Mouse (Mus musculus) erythroblast, embryonic 14.5 days (primary cell): ENCODE results near the gene Ccdc142. TPM values are rescaled to one million over a fixed set of nuclear protein-coding genes. Genes with fewer than 3 reads are reported as not detected.

Experiments
- H3K27me3 ChIP-seq: 2 replicates; pipeline ENCODE4 v1.6.1; 2012; ENCODE audit warnings: inconsistent platforms; ENCODE audit not compliant: control insufficient read depth
- H3K36me3 ChIP-seq: 2 replicates; pipeline ENCODE4 v1.6.1; 2012; ENCODE audit warnings: mild to moderate bottlenecking, inconsistent platforms; ENCODE audit not compliant: control insufficient read depth
- H3K4me1 ChIP-seq: 2 replicates; pipeline ENCODE4 v1.6.1; 2012; ENCODE audit warnings: inconsistent platforms; ENCODE audit not compliant: control insufficient read depth
- H3K4me3 ChIP-seq: replicated peaks from 2 replicates; pipeline ENCODE3; 2012; ENCODE audit warnings: moderate library complexity, mild to moderate bottlenecking, inconsistent platforms
- H3K9me3 ChIP-seq: 2 replicates; pipeline ENCODE4 v1.6.1; 2012; ENCODE audit warnings: low read length, inconsistent platforms, mixed read lengths; ENCODE audit not compliant: control insufficient read depth
- GATA1 ChIP-seq: IDR thresholded peaks from 2 replicates; pipeline ENCODE4 v1.6.1; 2012; ENCODE audit warnings: low read length, inconsistent platforms, mixed read lengths
- TAL1 ChIP-seq: IDR thresholded peaks from 3 replicates; pipeline ENCODE4 v1.6.1; 2012; ENCODE audit warnings: low read length, inconsistent platforms, mixed read lengths
- polyA plus RNA-seq: library from polyadenylated mRNA; stranded (reverse); fragments of >175 nt; gene quantifications from 2 replicates; pipeline ENCODE4 v1.2.3, GENCODE M21; 2012

Ccdc142 gene
- polyA plus RNA-seq, 1 experiment, result 0.18 TPM

- TF ChIP-seq TAL1 (no peak), GATA1 (no peak)
- Histone ChIP-seq H3K9me3 (no peaks in the 10 kb centered on the region), H3K36me3 (no peaks in the 10 kb centered on the region; the same call in 1 of the 2 replicates), H3K4me3 (peak overlapping the region; percentile 56), H3K27me3 (peaks cover 70% of the 10 kb centered on the region), H3K4me1 (peaks cover 26% of the 10 kb centered on the region)
These were observed 34.3 kb downstream of the Ccdc142 start for GRCm38 (mm10) chr6:83135571-83136161.

- Histone ChIP-seq H3K36me3 (no peaks in the 10 kb centered on the region; the same call in 1 of the 2 replicates), H3K9me3 (no peaks in the 10 kb centered on the region), H3K4me1 (peaks cover 26% of the 10 kb centered on the region), H3K4me3 (peak overlapping the region; percentile 56), H3K27me3 (peaks cover 75% of the 10 kb centered on the region)
- no peak for TF ChIP-seq GATA1
- TF ChIP-seq TAL1, result no peak
These were observed 35.0 kb downstream of the Ccdc142 start for GRCm38 (mm10) chr6:83136291-83136880.

GRCm38 (mm10) chr6:83136881-83137575 lies 35.6 kb downstream of the Ccdc142 start:
- Histone ChIP-seq H3K36me3 (no peaks in the 10 kb centered on the region; the same call in 1 of the 2 replicates), H3K27me3 (peaks cover 78% of the 10 kb centered on the region), H3K4me1 (peaks cover 26% of the 10 kb centered on the region), H3K9me3 (no peaks in the 10 kb centered on the region), H3K4me3 (peak overlapping the region; percentile 56)
- TF ChIP-seq GATA1, result no peak
- TF ChIP-seq TAL1, result no peak

- Histone ChIP-seq H3K4me1 (peaks cover 26% of the 10 kb centered on the region), H3K9me3 (no peaks in the 10 kb centered on the region), H3K4me3 (peak overlapping the region; percentile 56), H3K27me3 (peaks cover 81% of the 10 kb centered on the region), H3K36me3 (no peaks in the 10 kb centered on the region; the same call in 1 of the 2 replicates)
- no peak for TF ChIP-seq GATA1
- no peak for TF ChIP-seq TAL1
These were observed 36.2 kb downstream of the Ccdc142 start for GRCm38 (mm10) chr6:83137576-83137950.

- H3K36me3 ChIP-seq, result no peaks in the 10 kb centered on the region; the same call in 1 of the 2 replicates
- H3K4me1 ChIP-seq, result peaks cover 26% of the 10 kb centered on the region
- no peaks in the 10 kb centered on the region for H3K9me3 ChIP-seq
- TF ChIP-seq GATA1, result no peak
- TF ChIP-seq TAL1, result no peak
- peaks cover 86% of the 10 kb centered on the region for H3K27me3 ChIP-seq
- peak overlapping the region; percentile 56 for H3K4me3 ChIP-seq
These were observed 36.7 kb downstream of the Ccdc142 start for GRCm38 (mm10) chr6:83138056-83138455.

GRCm38 (mm10) chr6:83140044-83140443 lies 38.6 kb downstream of the Ccdc142 start:
- H3K36me3 ChIP-seq, result no peaks in the 10 kb centered on the region; the same call in 1 of the 2 replicates
- no peaks in the 10 kb centered on the region for H3K9me3 ChIP-seq
- H3K4me3 ChIP-seq, result no peak overlapping the region
- peaks cover 23% of the 10 kb centered on the region for H3K4me1 ChIP-seq
- TF ChIP-seq TAL1 (no peak), GATA1 (no peak)
- peaks cover 84% of the 10 kb centered on the region for H3K27me3 ChIP-seq

GRCm38 (mm10) chr6:83141636-83142035 lies 40.2 kb downstream of the Ccdc142 start:
- peaks cover 68% of the 10 kb centered on the region for H3K27me3 ChIP-seq
- H3K9me3 ChIP-seq, result no peaks in the 10 kb centered on the region
- peaks cover 18% of the 10 kb centered on the region for H3K4me1 ChIP-seq
- no peaks in the 10 kb centered on the region; the same call in 1 of the 2 replicates for H3K36me3 ChIP-seq
- H3K4me3 ChIP-seq, result no peak overlapping the region
- TF ChIP-seq GATA1 (no peak), TAL1 (no peak)

- Histone ChIP-seq H3K9me3 (no peaks in the 10 kb centered on the region), H3K27me3 (peaks cover 61% of the 10 kb centered on the region), H3K4me3 (no peak overlapping the region), H3K36me3 (no peaks in the 10 kb centered on the region; the same call in 1 of the 2 replicates), H3K4me1 (peaks cover 12% of the 10 kb centered on the region)
- TF ChIP-seq TAL1 (no peak), GATA1 (no peak)
These were observed 40.9 kb downstream of the Ccdc142 start for GRCm38 (mm10) chr6:83142211-83142731.

GRCm38 (mm10) chr6:83142886-83143285 lies 41.5 kb downstream of the Ccdc142 start:
- TF ChIP-seq GATA1, result no peak
- TF ChIP-seq TAL1, result no peak
- no peak overlapping the region for H3K4me3 ChIP-seq
- H3K4me1 ChIP-seq, result peaks cover 5% of the 10 kb centered on the region
- H3K36me3 ChIP-seq, result no peaks in the 10 kb centered on the region; the same call in 1 of the 2 replicates
- H3K9me3 ChIP-seq, result no peaks in the 10 kb centered on the region
- peaks cover 55% of the 10 kb centered on the region for H3K27me3 ChIP-seq
